ENCODE assay signal across 32 mouse cellular contexts in genomic region chr9:94750187-94750586, GRCm38 (mm10).
DNase-seq lines count a peak whose midpoint lies in the region; ATAC-seq lines count a peak whose summit lies in the region.
"Had no signal": no experiment of that assay in that cellular context is flagged by ENCODE, and none has a peak within 500 bp of the region (broad histone marks: within the 10 kb centered on the region; RNA-seq: fewer than 3 reads in every experiment).

No protein-coding gene starts in this region.

- no peak for ATAC-seq in embryonic facial prominence, embryonic 14.5 days (ENCODE audit: low read depth)
- ATAC-seq in midbrain, embryonic 13.5 days: peak; percentile 30; the same call in 1 of the 2 replicates
- ATAC-seq in midbrain, embryonic 11.5 days (ENCODE audit: low FRiP score): no peak
- ATAC-seq: CD4-positive, CD25-positive, alpha-beta regulatory T cell, adult 4 months; hindbrain, embryonic 16.5 days; intestine, embryonic 15.5 days had no signal

- WGBS in embryonic facial prominence, embryonic 14.5 days: 62% methylated on average over 8 of the region's 8 CpGs
- WGBS in embryonic facial prominence, embryonic 10.5 days: 86% methylated on average over 8 of the region's 8 CpGs
- 74% methylated on average over 8 of the region's 8 CpGs for WGBS in midbrain, embryonic 13.5 days
- 79% methylated on average over 8 of the region's 8 CpGs for WGBS in midbrain, embryonic 11.5 days

- DNase-seq in embryonic facial prominence, embryonic 14.5 days (ENCODE audit: low spot score): peak; percentile 23
- no peak for DNase-seq in embryonic facial prominence, embryonic 10.5 days (ENCODE audit: low spot score)
- no peak for DNase-seq in midbrain, embryonic 11.5 days (ENCODE audit: low spot score, missing footprints)
- DNase-seq in brain, adult 2 months (ENCODE audit: low read depth, low spot score): peak; percentile 56
- DNase-seq in cerebellum, adult 18-20 months: no peak
- DNase-seq in natural killer cell, adult 2 months (ENCODE audit: low spot score in 2 of 2): no peak
- DNase-seq: cerebellum, adult 11 months; cerebellum, adult 9-11 months; embryo, embryonic 11 days; gastrocnemius, postnatal 25 days; heart, adult 11 months; kidney, adult 2 months; kidney, postnatal 36 days; left cerebral cortex, postnatal 4 days; liver; lung, adult 2 months; lung, postnatal 10 days; thymus, adult 2 months; thymus, postnatal 36 days had no signal

- H3K36me3 ChIP-seq in embryonic facial prominence, embryonic 14.5 days (ENCODE audit: control insufficient read depth, insufficient read depth, low read length): no peaks in the 10 kb centered on the region
- no peaks in the 10 kb centered on the region for H3K36me3 ChIP-seq in embryonic facial prominence, embryonic 10.5 days (replicated peaks)
- no peaks in the 10 kb centered on the region for H3K36me3 ChIP-seq in midbrain, embryonic 13.5 days
- no peaks in the 10 kb centered on the region for H3K36me3 ChIP-seq in midbrain, embryonic 11.5 days (ENCODE audit: control insufficient read depth, insufficient read depth, low read length)
- H3K36me3 ChIP-seq: embryonic facial prominence, embryonic 13.5 days; forebrain, embryonic 12.5 days; heart, embryonic 10.5 days; heart, embryonic 15.5 days; intestine, embryonic 15.5 days; neural tube, embryonic 12.5 days had no signal

- H3K9me3 ChIP-seq in embryonic facial prominence, embryonic 14.5 days (ENCODE audit: control insufficient read depth, low read length): no peaks in the 10 kb centered on the region
- H3K9me3 ChIP-seq in embryonic facial prominence, embryonic 10.5 days: no peaks in the 10 kb centered on the region
- no peaks in the 10 kb centered on the region for H3K9me3 ChIP-seq in midbrain, embryonic 13.5 days
- no peaks in the 10 kb centered on the region for H3K9me3 ChIP-seq in midbrain, embryonic 11.5 days (ENCODE audit: control insufficient read depth, low read length)
- H3K9me3 ChIP-seq: embryonic facial prominence, embryonic 13.5 days; forebrain, embryonic 12.5 days; heart, embryonic 10.5 days; heart, embryonic 15.5 days; intestine, embryonic 15.5 days; neural tube, embryonic 12.5 days had no signal

- H3K9ac ChIP-seq in embryonic facial prominence, embryonic 14.5 days (ENCODE audit: low read depth, low read length): no peak overlapping the region
- H3K9ac ChIP-seq in midbrain, embryonic 13.5 days (replicated peaks): no peak overlapping the region
- no peak overlapping the region for H3K9ac ChIP-seq in midbrain, embryonic 11.5 days (ENCODE audit: low read length)
- H3K9ac ChIP-seq: embryonic facial prominence, embryonic 13.5 days; forebrain, embryonic 12.5 days; heart, embryonic 15.5 days; intestine, embryonic 15.5 days; liver, embryonic 14.5 days; neural tube, embryonic 12.5 days had no signal

- H3K27me3 ChIP-seq in embryonic facial prominence, embryonic 14.5 days (replicated peaks; ENCODE audit: control insufficient read depth, insufficient read depth, low read length): no peaks in the 10 kb centered on the region
- H3K27me3 ChIP-seq in embryonic facial prominence, embryonic 10.5 days (replicated peaks; ENCODE audit: low read depth, poor library complexity, severe bottlenecking): no peaks in the 10 kb centered on the region
- H3K27me3 ChIP-seq in midbrain, embryonic 13.5 days: no peaks in the 10 kb centered on the region
- no peaks in the 10 kb centered on the region for H3K27me3 ChIP-seq in midbrain, embryonic 11.5 days (ENCODE audit: control insufficient read depth, insufficient read depth, low read length)
- H3K27me3 ChIP-seq: embryonic facial prominence, embryonic 13.5 days; heart, embryonic 15.5 days; intestine, embryonic 15.5 days; neural tube, embryonic 12.5 days had no signal

- H3K4me3 ChIP-seq in embryonic facial prominence, embryonic 14.5 days (ENCODE audit: low read depth, low read length): no peak overlapping the region
- no peak overlapping the region for H3K4me3 ChIP-seq in embryonic facial prominence, embryonic 10.5 days
- no peak overlapping the region for H3K4me3 ChIP-seq in midbrain, embryonic 13.5 days (replicated peaks)
- no peak overlapping the region for H3K4me3 ChIP-seq in midbrain, embryonic 11.5 days (ENCODE audit: low read depth, low read length)
- H3K4me3 ChIP-seq: embryonic facial prominence, embryonic 13.5 days; erythroblast, embryonic 14.5 days; forebrain, embryonic 12.5 days; heart, embryonic 10.5 days; heart, embryonic 15.5 days; intestine, embryonic 15.5 days; layer of hippocampus, adult 2 months; neural tube, embryonic 12.5 days had no signal

- H3K27ac ChIP-seq in embryonic facial prominence, embryonic 14.5 days (replicated peaks; ENCODE audit: low read depth, low read length): no peak overlapping the region
- no peak overlapping the region for H3K27ac ChIP-seq in embryonic facial prominence, embryonic 10.5 days (replicated peaks)
- no peak overlapping the region; the same call in 1 of the 2 replicates for H3K27ac ChIP-seq in midbrain, embryonic 13.5 days
- H3K27ac ChIP-seq in midbrain, embryonic 11.5 days (ENCODE audit: low read depth, low read length): no peak overlapping the region
- H3K27ac ChIP-seq: embryonic facial prominence, embryonic 13.5 days; heart, embryonic 10.5 days; heart, embryonic 15.5 days; intestine, embryonic 15.5 days; liver, embryonic 14.5 days; macrophage; neural tube, embryonic 12.5 days had no signal

- H3K4me2 ChIP-seq in embryonic facial prominence, embryonic 14.5 days (ENCODE audit: low read depth, low read length): no peak overlapping the region
- H3K4me2 ChIP-seq in midbrain, embryonic 13.5 days (replicated peaks): no peak overlapping the region
- no peak overlapping the region for H3K4me2 ChIP-seq in midbrain, embryonic 11.5 days
- H3K4me2 ChIP-seq: embryonic facial prominence, embryonic 13.5 days; forebrain, embryonic 12.5 days; intestine, embryonic 15.5 days; neural tube, embryonic 12.5 days had no signal

- peaks cover 6% of the 10 kb centered on the region for H3K4me1 ChIP-seq in embryonic facial prominence, embryonic 14.5 days (ENCODE audit: control insufficient read depth, insufficient read depth, low read length)
- H3K4me1 ChIP-seq in embryonic facial prominence, embryonic 10.5 days: peaks cover 6% of the 10 kb centered on the region
- peaks cover 14% of the 10 kb centered on the region; the same call in 1 of the 2 replicates for H3K4me1 ChIP-seq in midbrain, embryonic 13.5 days (replicated peaks)
- peaks cover 3% of the 10 kb centered on the region; the same call in 1 of the 2 replicates for H3K4me1 ChIP-seq in midbrain, embryonic 11.5 days (ENCODE audit: control insufficient read depth, insufficient read depth, low read length)
- H3K4me1 ChIP-seq: intestine, embryonic 15.5 days had no signal

Comparison
In these comparisons a context has a peak if more than half of its experiments do, and no peak if none do; other contexts are left out.
1. DNase-seq: peak in embryonic facial prominence, embryonic 14.5 days (single experiment) and brain, adult 2 months (single experiment); none in embryonic facial prominence, embryonic 10.5 days (single experiment), midbrain, embryonic 11.5 days (single experiment), cerebellum, adult 18-20 months (0 of 2) and natural killer cell, adult 2 months (0 of 2).